Mouse (Mus musculus): ENCODE measurements around the gene Arhgap15.

DNA sequence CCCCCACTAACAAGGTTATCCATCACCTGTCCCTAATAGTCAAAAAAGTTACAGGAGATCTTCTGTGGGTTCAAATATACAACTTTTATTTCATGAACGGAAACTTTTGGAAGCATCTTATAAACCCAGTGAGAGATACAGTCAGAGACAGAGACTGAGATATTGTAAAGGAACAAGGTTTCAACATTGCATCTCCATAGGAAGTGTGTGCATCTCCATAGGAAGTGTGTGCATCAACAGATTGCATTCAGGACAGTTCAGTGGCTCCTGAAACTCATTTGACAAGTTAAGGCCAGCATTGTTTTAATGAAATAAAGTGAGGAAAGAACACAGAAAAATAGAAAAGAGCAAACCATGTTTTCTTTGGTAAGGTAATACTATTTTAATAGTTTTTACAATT lies 296.0 kb downstream of the Arhgap15 start:
- TF ChIP-seq POLR2A (IDR thresholded peaks at IDR 0.05; ENCODE audit: low read depth, low read length) = no peak
- TF ChIP-seq CTCF (conservative IDR thresholded peaks at IDR 0.05; ENCODE audit: insufficient read depth, insufficient read length, low read depth, low read length) = no peak

All from kidney, adult 2 months (tissue).